Mouse (Mus musculus): ENCODE data around the gene Grm8. TPM values are rescaled to one million over a fixed set of nuclear protein-coding genes. Genes with fewer than 3 reads are reported as not detected.

Grm8 gene
- total RNA-seq, 2 experiments from 2014 or later = 0.78 to 1.1 TPM

Small RNAs within 50 kb of the gene (microRNA-seq; reads per million reads assigned to microRNA genes)
- 3.2 reads per million for gene Mir592

Measured in adrenal gland, postnatal 10 days (tissue).